Mouse (Mus musculus): ENCODE data around the gene Gm29609. TPM values are rescaled to one million over a fixed set of nuclear protein-coding genes. Genes with fewer than 3 reads are reported as not detected.
"Not testable (repeated sequence)": the region's sequence is repeated elsewhere in the genome, so short reads cannot be mapped to it uniquely, and the experiment has no call there.

Gene Gm29609
- polyA plus RNA-seq (2015; fragmentation: Nextera tagmentation; extraction: Ambion mirVana), result 0.71 and 1.3 TPM in 2 replicates

DNA sequence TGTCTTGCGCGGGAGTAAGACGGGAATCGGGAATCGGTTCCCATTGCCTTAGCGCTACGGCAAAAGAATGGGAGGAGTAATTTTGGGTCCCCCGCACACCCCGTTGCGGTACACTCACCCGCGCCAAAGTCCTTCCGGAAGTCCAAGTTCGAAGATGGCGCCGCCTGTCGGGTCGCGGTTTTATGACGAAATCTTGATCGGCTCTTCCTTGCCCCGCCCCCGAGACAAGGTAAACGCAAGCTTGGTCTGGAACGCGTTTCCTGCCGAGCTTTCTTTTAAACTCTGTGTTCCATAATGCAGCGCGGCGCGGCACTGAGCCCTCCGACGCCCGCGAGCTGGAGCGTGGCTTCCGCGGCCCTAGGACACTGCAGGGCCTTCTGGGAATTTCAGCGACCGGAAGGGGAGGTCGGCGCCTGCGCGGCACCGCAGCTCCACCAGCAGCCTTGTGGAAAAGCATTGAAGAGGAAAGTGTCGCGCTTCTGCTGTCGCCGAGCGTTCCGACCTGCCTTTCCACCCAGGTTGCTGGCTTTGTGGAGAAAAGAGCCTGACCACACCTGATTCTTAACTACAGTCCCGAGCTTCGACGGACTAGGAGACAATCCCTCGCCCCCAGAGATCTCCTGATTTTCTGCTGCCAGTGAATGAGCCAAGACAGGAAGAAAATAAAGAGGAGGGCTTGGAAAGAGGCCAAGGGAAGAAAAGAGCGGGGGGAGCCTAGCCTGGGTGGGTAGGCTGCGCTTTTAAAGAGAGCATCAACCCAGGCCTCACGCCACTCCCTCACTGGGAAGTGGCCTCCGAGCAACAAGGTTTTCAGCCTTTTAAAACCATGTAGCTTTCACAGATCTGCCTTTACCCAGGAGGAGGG, at the start of gene Gm29609, which contains the start of gene Gtf3c2:
Gm29609 (minus strand) TSS at position 146 of the 865 bp plus-strand sequence.
Gtf3c2 (minus strand) TSS at position 379 of the 865 bp plus-strand sequence.
- Histone ChIP-seq H3K27me3 (no peaks in the 10 kb centered on the region), H3K27ac (replicated peaks) (peak within 1 kb of the TSS; percentile 98), H3K9me3 (no peaks in the 10 kb centered on the region), H3K4me3 (peak within 1 kb of the TSS; percentile 91), H3K9ac (peak within 1 kb of the TSS; percentile 84), H3K36me3 (0 out of 2 replicates have a peak, but pooled peaks cover 2% of the 10 kb centered on the region), H3K4me1 (replicated peaks) (peaks cover 23% of the 10 kb centered on the region), H3K4me2 (peak within 1 kb of the TSS; percentile 98)
- under 1% methylated on average over 59 of the region's 59 CpGs for WGBS
- ATAC-seq (ENCODE audit: low read depth), result peak; percentile 98

DNA sequence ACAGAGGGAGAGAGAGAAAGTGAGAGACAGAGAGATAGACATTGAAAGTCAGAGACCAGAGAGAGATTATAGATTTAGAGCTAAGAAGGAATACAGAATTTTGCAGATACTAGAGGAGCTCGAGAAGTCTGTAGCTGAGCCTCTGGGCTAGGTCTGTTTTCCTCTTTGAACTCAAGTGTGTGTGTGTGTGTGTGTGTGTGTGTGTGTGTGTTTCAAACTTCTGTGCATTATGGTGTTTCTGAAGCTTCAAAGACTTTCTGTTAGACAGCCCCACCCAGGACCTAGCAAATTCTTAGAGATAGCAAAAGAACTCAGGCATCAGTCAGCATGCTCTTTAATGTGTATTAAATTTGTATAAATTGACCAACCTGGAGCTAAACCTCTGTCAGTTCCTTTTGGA, 46.9 kb upstream of the Gm29609 start:
- Histone ChIP-seq H3K4me3 (no peak overlapping the region), H3K27ac (replicated peaks) (no peak overlapping the region), H3K27me3 (no peaks in the 10 kb centered on the region), H3K9ac (no peak overlapping the region), H3K36me3 (no peaks in the 10 kb centered on the region), H3K9me3 (no peaks in the 10 kb centered on the region), H3K4me2 (no peak overlapping the region), H3K4me1 (replicated peaks) (peaks cover 7% of the 10 kb centered on the region)
- WGBS, result 73% methylated on average over 1 of the region's 1 CpGs
- no peak for ATAC-seq (ENCODE audit: low read depth)

DNA sequence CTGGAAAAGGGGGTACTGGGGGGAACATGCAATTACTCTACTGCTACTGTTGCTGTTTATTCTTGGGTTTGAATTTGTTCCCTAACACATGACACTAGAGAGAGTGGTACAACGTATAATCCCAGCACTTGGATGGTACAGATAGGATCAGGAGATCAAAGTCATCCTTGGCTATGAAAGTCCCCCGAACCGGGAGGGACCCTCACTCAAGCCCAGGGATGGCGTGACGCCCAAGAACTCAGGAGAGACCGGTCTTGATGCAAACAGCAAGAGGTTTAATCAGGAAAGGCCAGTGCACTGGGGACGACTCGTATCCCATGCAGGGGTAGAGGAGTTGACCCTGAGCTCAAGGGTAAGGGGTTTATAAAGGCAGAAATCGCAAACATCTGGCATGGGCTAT, 43.0 kb upstream of the Gm29609 start:
- H3K4me1 ChIP-seq (replicated peaks), result peaks cover 29% of the 10 kb centered on the region
- H3K27me3 ChIP-seq, result no peaks in the 10 kb centered on the region
- no peak overlapping the region for H3K27ac ChIP-seq (replicated peaks)
- H3K4me3 ChIP-seq, result no peak overlapping the region
- H3K36me3 ChIP-seq, result no peaks in the 10 kb centered on the region
- no peak for ATAC-seq (ENCODE audit: low read depth)
- no peak overlapping the region for H3K9ac ChIP-seq
- H3K9me3 ChIP-seq, result no peaks in the 10 kb centered on the region
- 96% methylated on average over 9 of the region's 9 CpGs for WGBS
- H3K4me2 ChIP-seq, result no peak overlapping the region

DNA sequence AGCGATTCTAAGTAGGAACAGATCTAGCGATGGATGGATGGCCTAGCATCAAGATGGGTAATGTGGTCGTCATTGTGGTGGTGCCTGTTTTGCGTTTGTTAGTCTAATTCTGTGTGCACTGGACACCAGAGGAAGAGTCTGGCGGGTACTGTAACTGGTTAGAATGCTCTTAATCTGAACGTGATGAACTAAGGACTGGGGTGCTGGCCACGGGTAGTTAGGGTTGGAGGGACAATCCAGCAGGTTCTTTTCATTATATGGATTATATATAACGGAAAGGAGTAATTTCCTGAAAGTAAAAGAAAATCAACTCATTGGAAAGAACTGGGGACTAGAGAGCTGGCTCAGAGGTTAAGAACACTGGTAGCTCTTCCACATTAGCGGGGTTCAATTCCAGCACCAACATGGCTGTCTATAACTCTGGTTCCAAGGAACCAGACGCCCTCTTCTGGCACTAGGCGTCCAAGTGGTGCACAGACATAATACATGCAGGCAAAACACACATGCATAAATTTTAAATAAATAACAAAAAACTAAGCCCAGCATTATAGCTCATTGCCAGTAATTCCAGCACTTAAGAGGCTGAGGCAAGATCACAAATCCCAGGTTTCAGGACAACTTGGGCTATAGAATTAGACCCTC, 41.7 kb upstream of the Gm29609 start:
- Histone ChIP-seq H3K27ac (replicated peaks) (peak overlapping the region; percentile 94), H3K27me3 (no peaks in the 10 kb centered on the region), H3K9me3 (no peaks in the 10 kb centered on the region), H3K36me3 (no peaks in the 10 kb centered on the region), H3K9ac (peak overlapping the region; percentile 96), H3K4me2 (peak overlapping the region; percentile 82), H3K4me3 (peak overlapping the region; percentile 75), H3K4me1 (replicated peaks) (peaks cover 29% of the 10 kb centered on the region)
- WGBS, result 12% methylated on average over 11 of the region's 11 CpGs
- peak; percentile 33; the same call in 1 of the 2 replicates for ATAC-seq (ENCODE audit: low read depth)

DNA sequence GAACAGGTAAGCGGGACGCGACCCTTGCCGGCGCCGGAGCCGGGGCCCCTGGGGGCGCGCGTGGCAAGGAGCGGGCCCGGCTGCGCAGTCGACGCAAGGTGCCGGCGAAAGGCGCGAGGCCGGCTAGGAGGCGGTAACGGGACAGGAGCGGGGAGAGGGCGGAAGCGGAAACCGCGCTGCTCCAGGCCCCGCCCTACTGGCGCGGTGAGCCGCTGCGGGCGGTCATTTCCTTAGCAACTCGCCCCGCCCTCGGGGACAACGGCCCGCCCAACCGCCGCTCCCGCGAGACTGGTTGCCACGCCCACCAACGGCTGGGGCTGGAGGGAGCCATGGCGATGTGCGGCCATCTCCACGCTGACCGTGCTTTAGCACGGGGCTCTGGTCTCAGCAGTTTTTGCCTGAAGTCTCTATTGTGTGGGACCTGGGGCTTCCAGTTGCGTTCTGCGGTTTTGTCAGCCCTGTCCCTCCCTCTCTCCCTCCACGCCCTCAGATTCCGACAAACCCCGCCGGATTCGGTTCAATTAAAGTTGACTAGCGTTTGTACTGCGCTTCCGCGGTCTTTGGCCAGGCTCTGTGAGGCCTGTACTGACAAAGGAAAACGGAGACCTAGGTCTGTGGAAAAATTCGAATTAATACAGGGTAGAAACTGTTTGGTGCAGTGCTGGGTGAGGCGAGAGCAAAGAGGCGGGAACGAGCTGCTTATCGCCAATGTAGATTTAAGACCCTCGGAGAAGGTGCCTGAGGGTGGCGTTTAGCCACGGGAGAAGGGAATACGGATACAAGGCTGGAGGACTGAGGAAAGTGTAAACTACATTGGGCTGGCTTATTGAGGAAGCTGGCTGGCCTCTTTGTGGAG, 41.0 kb upstream of the Gm29609 start, which contains the start of gene Ppm1g:
Ppm1g (minus strand) TSS at position 240 of the 856 bp plus-strand sequence.
- peak within 1 kb of the TSS; percentile 82 for H3K4me2 ChIP-seq
- peak within 1 kb of the TSS; percentile 75 for H3K4me3 ChIP-seq
- H3K36me3 ChIP-seq, result no peaks in the 10 kb centered on the region
- peak within 1 kb of the TSS; percentile 94 for H3K27ac ChIP-seq (replicated peaks)
- peaks cover 29% of the 10 kb centered on the region for H3K4me1 ChIP-seq (replicated peaks)
- no peaks in the 10 kb centered on the region for H3K9me3 ChIP-seq
- peak; percentile 94 for ATAC-seq (ENCODE audit: low read depth)
- peak within 1 kb of the TSS; percentile 96 for H3K9ac ChIP-seq
- no peaks in the 10 kb centered on the region for H3K27me3 ChIP-seq
- WGBS, result under 1% methylated on average over 70 of the region's 70 CpGs

DNA sequence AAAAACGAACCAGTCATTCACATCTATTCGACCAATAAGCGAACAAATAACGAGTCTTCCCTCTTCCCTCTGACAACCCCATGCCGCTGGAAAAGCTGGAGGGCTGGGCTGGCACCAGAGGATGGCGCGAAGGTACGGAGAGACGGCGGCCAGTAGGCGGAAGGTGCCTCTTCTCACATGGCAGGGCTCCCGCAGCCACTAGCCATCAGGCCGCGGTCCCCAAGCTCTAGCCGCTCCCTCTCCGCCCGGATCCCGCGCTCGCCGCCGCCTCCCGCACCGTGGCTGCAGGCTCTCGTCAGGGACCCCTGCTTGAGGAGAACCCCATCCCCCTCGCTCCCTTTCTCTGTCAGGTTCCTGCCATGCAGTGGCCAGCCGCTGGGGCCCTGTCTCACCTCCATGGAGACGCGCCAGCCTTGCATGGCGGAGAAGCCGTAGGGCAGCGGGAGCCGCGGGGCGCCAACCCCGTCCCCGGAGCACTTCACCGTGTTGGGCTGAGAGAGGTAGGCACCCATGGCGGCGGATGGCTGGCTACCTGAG, 40.3 kb upstream of the Gm29609 start:
- no peaks in the 10 kb centered on the region for H3K36me3 ChIP-seq
- peak overlapping the region; percentile 82 for H3K4me2 ChIP-seq
- peak overlapping the region; percentile 96 for H3K9ac ChIP-seq
- no peaks in the 10 kb centered on the region for H3K9me3 ChIP-seq
- peak overlapping the region; percentile 94 for H3K27ac ChIP-seq (replicated peaks)
- H3K4me1 ChIP-seq (replicated peaks), result peaks cover 29% of the 10 kb centered on the region
- WGBS, result under 1% methylated on average over 40 of the region's 40 CpGs
- ATAC-seq (ENCODE audit: low read depth), result peak; percentile 78
- no peaks in the 10 kb centered on the region for H3K27me3 ChIP-seq
- peak overlapping the region; percentile 75 for H3K4me3 ChIP-seq

DNA sequence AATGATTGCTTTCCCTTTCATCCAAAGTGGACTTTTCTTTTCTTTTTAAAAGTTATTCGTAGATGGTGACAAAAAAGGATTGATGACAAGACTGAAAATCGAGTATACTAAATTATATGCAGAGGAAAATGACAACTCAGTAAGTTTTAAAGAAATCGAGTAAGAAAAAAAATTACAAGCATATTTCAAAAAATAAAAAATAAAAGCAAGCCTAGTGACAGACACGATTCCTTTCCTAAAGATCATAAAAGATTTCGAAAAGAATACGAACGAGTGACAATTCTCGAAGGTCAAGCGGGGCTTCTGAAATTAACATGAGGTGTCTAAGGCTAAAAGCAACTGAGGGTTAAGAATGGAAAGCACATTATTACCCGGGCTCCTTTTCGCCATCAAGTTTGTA, 39.8 kb upstream of the Gm29609 start:
- H3K27ac ChIP-seq (replicated peaks), result peak overlapping the region; percentile 94
- 2% methylated on average over 11 of the region's 11 CpGs for WGBS

DNA sequence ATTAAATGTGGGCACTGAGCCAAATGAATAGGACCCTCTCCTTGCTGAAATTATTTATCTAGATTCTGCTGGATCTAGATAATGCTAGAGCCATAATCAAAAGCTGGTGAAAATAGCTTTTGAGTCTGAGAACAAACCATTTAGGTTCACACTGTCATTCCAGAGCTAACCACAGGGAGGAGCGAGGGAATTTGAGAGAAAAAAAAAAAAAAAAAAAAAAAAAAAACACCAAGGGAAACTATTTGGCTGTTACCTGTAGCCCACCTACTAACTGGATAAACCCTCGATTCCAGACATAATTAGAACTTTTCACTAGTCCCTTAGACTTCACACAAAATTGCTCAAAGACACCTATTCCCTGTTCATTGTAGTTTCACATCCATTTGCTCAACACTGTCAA, 39.4 kb upstream of the Gm29609 start:
- Histone ChIP-seq H3K27me3 (no peaks in the 10 kb centered on the region), H3K27ac (replicated peaks) (no peak overlapping the region), H3K9me3 (no peaks in the 10 kb centered on the region), H3K4me1 (replicated peaks) (peaks cover 29% of the 10 kb centered on the region), H3K9ac (peak overlapping the region; percentile 49), H3K4me2 (peak overlapping the region; percentile 82), H3K36me3 (no peaks in the 10 kb centered on the region), H3K4me3 (peak overlapping the region; percentile 75)
- 8% methylated on average over 2 of the region's 2 CpGs for WGBS
- no peak for ATAC-seq (ENCODE audit: low read depth)

More for the DNA sequence above, 39.8 kb upstream of the Gm29609 start:
- H3K4me1 ChIP-seq (replicated peaks), result peaks cover 29% of the 10 kb centered on the region
- H3K4me2 ChIP-seq, result peak overlapping the region; percentile 82
- ATAC-seq (ENCODE audit: low read depth), result no peak
- no peaks in the 10 kb centered on the region for H3K36me3 ChIP-seq
- no peaks in the 10 kb centered on the region for H3K27me3 ChIP-seq
- peak overlapping the region; percentile 96 for H3K9ac ChIP-seq
- H3K4me3 ChIP-seq, result peak overlapping the region; percentile 75
- no peaks in the 10 kb centered on the region for H3K9me3 ChIP-seq

DNA sequence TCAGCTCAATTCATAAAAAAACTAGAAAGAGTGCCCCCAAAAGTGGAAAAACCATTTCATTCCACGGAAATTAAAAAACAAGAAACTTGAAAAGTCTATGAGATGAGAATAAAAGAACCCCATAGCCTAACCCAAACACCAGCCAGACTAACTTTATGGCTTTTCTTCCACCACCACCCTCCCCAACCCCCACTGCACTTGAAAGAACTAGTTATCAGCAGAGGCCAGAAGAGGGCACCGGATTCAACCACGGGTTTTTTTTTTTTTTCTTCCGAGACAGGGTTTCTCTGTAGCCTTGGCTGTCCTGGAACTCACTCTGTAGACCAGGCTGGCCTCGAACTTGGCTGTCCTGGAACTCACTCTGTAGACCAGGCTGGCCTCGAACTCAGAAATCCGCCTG, 38.6 kb upstream of the Gm29609 start:
- Histone ChIP-seq H3K4me1 (replicated peaks) (peaks cover 29% of the 10 kb centered on the region), H3K9me3 (no peaks in the 10 kb centered on the region), H3K4me3 (no peak overlapping the region), H3K4me2 (peak overlapping the region; percentile 82; the same call in 1 of the 2 replicates), H3K27me3 (no peaks in the 10 kb centered on the region), H3K27ac (replicated peaks) (no peak overlapping the region), H3K36me3 (no peaks in the 10 kb centered on the region), H3K9ac (no peak overlapping the region)
- 60% methylated on average over 7 of the region's 7 CpGs for WGBS
- ATAC-seq (ENCODE audit: low read depth), result no peak

DNA sequence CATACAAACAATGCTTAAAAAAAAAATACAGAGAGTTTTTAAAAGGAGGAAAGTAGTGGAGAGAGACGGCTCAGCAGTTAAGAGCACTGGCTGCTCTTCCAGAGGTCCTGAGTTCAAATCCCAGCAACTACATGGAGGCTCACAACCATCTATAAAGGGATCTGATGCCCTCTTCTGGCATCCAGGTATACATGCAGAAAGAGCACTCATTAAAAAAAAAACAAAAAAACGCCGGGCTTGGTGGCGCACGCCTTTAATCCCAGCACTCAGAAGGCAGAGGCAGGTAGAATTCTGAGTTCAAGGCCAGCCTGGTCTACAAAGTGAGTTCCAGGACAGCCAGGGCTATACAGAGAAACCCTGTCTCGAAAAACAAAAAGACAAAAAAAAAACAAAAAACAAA, 36.8 kb upstream of the Gm29609 start:
- not testable (repeated sequence) for H3K36me3 ChIP-seq; H3K4me3 ChIP-seq; ATAC-seq (ENCODE audit: low read depth); H3K27me3 ChIP-seq; H3K27ac ChIP-seq (replicated peaks); H3K9me3 ChIP-seq; H3K9ac ChIP-seq; H3K4me2 ChIP-seq
- WGBS, result 93% methylated on average over 6 of the region's 6 CpGs
- H3K4me1 ChIP-seq (replicated peaks), result peaks cover 21% of the 10 kb centered on the region

DNA sequence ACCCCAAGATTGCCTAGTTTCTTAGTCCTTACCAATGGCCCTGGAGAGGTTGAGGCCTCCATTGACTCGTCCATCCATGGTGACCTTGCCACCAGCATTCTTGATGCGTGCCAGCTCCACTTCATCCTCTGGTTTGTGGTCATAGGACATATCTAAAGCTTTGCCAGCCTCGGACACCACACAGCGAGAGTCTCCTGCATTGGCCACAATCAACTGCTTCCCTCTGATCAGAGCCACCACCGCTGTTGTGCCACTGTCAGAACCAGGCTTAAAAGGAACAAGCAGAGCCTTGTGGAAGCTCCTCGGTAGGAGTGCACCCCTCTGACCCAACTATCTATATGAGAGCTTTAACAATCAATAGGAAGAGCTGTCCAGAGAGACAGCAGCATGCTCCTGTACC, 24.7 kb upstream of the Gm29609 start:
- H3K36me3 ChIP-seq, result peaks cover 68% of the 10 kb centered on the region
- H3K9me3 ChIP-seq, result peaks cover 5% of the 10 kb centered on the region
- ATAC-seq (ENCODE audit: low read depth), result no peak
- 95% methylated on average over 6 of the region's 6 CpGs for WGBS
- no peak overlapping the region for H3K27ac ChIP-seq (replicated peaks)
- H3K4me2 ChIP-seq, result no peak overlapping the region
- H3K27me3 ChIP-seq, result no peaks in the 10 kb centered on the region
- H3K4me1 ChIP-seq (replicated peaks), result peaks cover 31% of the 10 kb centered on the region
- H3K9ac ChIP-seq, result no peak overlapping the region
- no peak overlapping the region for H3K4me3 ChIP-seq
